Mouse (Mus musculus) ZHBTc4 (cell line): Measurements from ENCODE around the gene Ncstn.

Experiments used
- DNase-seq: peaks from one replicate; pipeline ENCODE4 v3.0.0-alpha.2; 2011; ENCODE audit warnings: low read depth, low spot score

Gene Ncstn

DNA sequence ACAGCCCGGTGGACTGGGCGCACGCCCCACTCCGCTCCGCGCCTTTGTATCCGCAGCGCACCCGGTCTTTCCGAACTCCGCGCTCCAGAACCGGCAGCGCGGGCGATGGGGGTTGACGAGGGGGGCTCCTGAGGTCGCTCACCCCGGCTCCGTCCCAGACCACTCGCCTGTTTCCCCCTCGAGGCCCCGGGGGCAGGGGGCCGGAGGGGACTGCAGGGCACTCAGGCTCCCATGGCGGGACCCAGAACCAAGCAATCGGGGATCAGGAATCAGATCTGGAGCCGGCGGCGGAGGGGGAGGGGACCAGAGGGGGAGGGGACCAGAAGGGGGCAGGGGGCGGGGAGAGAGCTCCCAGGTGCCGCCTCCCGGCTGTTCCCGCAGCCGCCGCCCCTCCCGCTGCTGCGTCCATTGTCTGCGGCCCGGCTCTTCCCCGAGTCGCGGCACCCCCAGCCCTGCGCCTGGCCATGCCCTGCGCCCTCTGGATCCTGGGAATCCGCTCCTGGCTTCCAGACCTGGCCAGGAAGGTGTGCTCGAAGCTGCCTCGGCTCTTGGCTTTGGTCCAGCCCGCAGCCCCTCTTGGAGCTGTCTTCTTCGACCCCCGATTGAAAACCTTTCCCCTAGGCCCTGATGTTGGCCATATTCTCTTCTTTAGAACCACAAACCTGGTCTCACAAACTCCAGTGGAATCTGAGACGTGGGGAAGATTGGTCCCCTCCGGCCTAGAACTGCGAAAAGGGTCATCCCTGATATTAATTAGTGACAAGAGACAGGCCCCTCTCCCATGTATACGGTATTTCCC is 55.4 kb downstream of the Ncstn start:
- DNase-seq: peak; percentile 93

- peak; percentile 58 for DNase-seq
Measured at GRCm38 (mm10) chr1:172026201-172026901, 56.2 kb downstream of the Ncstn start.

GRCm38 (mm10) chr1:172025201-172025904 is 57.2 kb downstream of the Ncstn start:
- DNase-seq: no peak

GRCm38 (mm10) chr1:172024140-172024895 is 58.3 kb downstream of the Ncstn start:
- DNase-seq: peak; percentile 90

DNA sequence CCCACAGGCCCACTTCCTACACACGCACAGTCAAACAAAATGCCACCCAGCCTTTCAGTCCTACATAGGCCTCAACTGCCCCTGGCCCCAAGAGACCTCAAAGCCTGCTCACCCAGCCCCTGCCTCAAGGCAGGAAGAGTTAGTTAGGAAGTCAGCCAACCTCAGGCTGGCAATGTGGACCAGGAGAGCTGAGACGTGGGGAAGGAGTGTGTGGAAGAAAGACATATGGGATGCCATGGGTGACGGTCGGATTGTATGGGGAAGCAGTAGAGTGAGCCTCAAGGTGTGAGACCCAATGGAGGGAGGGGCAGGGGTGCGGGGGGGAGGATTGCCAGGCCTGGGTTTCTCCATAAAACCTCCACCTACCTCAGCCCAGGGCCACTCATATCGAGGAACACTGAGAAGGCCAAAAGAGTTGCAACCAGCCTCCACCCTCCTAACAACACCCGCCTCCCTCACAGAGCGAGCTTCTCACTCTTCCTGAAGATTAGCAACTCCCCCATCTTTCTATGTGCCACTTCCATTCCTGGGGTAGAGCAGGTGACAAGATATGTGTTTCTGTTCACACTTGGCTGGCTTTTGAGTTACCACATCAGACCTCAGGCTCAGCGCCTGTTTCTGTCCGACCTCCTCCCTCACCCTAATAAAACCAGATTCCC is 62.6 kb downstream of the Ncstn start:
- no peak for DNase-seq

DNA sequence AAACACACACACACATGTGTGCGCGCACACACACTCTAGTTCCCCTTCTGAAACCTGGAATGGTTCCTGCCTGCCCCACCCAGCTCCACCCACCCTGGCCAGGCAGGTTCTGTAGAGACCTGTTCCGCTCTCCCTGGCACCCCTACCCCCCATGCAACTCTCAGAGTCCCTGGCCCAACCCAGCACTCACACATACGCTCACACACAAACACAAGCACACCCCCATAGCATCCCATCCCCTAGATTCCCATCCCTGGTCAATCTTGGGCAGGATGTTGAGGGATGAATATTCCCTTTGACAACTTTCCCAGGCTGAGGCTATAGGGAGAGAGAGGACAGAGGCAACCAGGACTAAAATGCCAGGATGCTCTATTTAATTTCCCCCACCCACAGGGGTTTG is 63.3 kb downstream of the Ncstn start:
- DNase-seq: no peak

GRCm38 (mm10) chr1:172018336-172019311 is 64.0 kb downstream of the Ncstn start:
- DNase-seq: no peak

DNA sequence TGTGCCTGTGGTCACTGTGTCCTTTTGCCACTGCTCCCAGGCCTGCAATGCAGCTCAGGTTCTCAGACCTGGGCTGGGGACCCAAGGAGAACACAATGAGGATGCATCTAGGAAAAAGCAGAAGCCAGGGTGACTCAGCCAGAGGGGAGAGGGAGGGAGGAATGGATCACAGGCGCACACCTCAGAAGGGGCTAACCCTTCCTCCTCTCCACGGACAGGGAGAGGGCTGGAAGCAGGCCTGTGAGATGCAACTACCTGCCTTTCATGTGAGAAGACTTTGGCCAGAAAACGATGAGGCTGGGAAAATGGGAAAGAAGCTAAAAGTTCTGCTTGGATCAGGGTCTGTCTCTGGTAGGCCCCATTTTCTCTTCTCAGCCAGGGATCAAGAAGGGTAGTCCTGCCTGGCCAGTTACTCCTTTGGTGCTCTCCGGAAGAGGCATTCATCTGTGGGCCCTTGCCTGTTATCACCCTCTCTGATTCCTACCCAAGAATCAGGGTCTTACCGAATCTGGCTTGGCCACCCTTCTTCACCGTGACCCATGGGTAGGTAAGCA is 65.0 kb downstream of the Ncstn start:
- no peak for DNase-seq

DNA sequence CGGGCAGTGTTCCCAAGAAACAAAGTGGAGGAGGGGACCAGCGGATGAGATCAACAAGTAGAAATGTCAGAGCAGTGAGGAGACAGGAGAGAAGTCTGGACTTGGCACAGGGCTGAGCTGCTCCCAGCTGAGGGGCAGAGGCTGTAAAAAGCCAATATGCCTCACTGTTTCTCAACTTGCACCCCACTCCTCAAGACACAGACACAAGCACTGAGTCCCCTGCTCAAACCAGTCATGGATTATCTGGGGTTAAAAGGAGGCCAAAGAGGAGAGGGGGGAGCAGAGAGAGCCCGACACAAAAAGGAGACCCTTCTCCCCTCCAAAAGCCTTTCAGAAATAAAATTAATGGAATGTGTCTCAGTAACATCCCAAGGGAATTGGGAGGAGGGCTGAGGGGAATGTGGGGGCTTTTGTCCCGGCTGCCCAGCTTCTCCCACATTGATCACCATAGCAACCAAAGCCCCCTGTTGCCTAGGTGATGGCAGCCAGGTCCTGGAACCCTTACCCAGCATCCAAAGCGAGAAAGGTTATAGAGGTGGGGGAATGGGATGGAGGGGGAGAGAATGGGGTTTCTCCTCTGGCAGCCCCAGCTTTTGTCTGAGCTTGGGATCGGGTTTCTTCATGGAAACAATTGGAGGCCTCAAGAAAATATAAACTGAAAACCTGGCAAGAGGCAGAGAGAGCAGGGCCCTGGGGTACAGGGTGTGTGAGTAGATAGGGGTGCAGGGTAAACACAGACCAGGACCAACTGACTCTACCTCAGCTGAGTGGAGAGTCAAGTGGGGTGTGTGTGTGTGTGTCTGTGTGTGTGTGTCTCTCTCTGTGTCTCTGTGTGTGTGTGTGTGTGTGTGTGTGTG is 65.7 kb downstream of the Ncstn start:
- no peak for DNase-seq

GRCm38 (mm10) chr1:172016031-172016430 is 66.6 kb downstream of the Ncstn start:
- no peak for DNase-seq
